In genomic region chr8:84413886-84414851, GRCm38 (mm10) we compare ENCODE assay signal across 8 mouse cellular contexts. TPM values are rescaled to one million over a fixed set of nuclear protein-coding genes. Genes with fewer than 3 reads are reported as not detected.
A peak's percentile ranks its signal among the peaks of the same experiment; 100 is the strongest.
DNase-seq lines count a peak whose midpoint lies in the region; ATAC-seq and TF ChIP-seq lines count a peak whose summit lies in the region.

No protein-coding gene starts in this region.

- peak overlapping the region; percentile 87 for H3K27ac ChIP-seq in hindbrain, postnatal 0 days
- peak overlapping the region; percentile 77 for H3K27ac ChIP-seq in midbrain, embryonic 11.5 days (ENCODE audit: low read depth, low read length)
- H3K27ac ChIP-seq in stomach, embryonic 16.5 days (ENCODE audit: low read length), result 0 out of 2 replicates have a peak overlapping the region, but pooled peaks have one; percentile 5

- no peaks in the 10 kb centered on the region for H3K27me3 ChIP-seq in hindbrain, postnatal 0 days (ENCODE audit: insufficient read depth, low read length)
- no peaks in the 10 kb centered on the region for H3K27me3 ChIP-seq in midbrain, embryonic 11.5 days (ENCODE audit: control insufficient read depth, insufficient read depth, low read length)
- peaks cover 33% of the 10 kb centered on the region for H3K27me3 ChIP-seq in stomach, embryonic 16.5 days (ENCODE audit: control insufficient read depth, insufficient read depth, low read length)

- ATAC-seq in hindbrain, postnatal 0 days, result peak; percentile 78
- peak; percentile 73 for ATAC-seq in midbrain, embryonic 11.5 days (ENCODE audit: low FRiP score)
- ATAC-seq in stomach, embryonic 16.5 days (ENCODE audit: insufficient read depth, low FRiP score), result peak; percentile 78; the same call in 1 of the 2 replicates

- H3K36me3 ChIP-seq in hindbrain, postnatal 0 days (ENCODE audit: insufficient read depth, low read length), result no peaks in the 10 kb centered on the region
- H3K36me3 ChIP-seq in midbrain, embryonic 11.5 days (ENCODE audit: control insufficient read depth, insufficient read depth, low read length), result no peaks in the 10 kb centered on the region
- no peaks in the 10 kb centered on the region for H3K36me3 ChIP-seq in stomach, embryonic 16.5 days (ENCODE audit: control insufficient read depth, insufficient read depth, low read length)

- no peak for TF ChIP-seq CTCF in hindbrain, postnatal 0 days (IDR thresholded peaks at IDR 0.05; ENCODE audit: low read depth)

- peak overlapping the region; percentile 66 for H3K4me3 ChIP-seq in hindbrain, postnatal 0 days (ENCODE audit: low read length)
- peak overlapping the region; percentile 53 for H3K4me3 ChIP-seq in midbrain, embryonic 11.5 days (ENCODE audit: low read depth, low read length)
- peak overlapping the region; percentile 59 for H3K4me3 ChIP-seq in stomach, embryonic 16.5 days (replicated peaks; ENCODE audit: low read length)

- intact Hi-C loops in left cerebral cortex, postnatal 4 days (cut with DNase I), result loop anchor here (5.0 kb wide), 1 partner anchor 42 kb away; no protein-coding TSS in a partner anchor

- peak; percentile 12 for DNase-seq in gastrocnemius, adult 18-20 months (ENCODE audit: low spot score)
- DNase-seq in gastrocnemius, adult 8-10 months (ENCODE audit: low spot score in 2 of 2), result no peak
- peak; percentile 73 to 79 for DNase-seq in cerebellum, postnatal 36 days
- DNase-seq in gastrocnemius, postnatal 10 days, result peak; percentile 38
- peak; percentile 86 for DNase-seq in hindbrain, postnatal 0 days (ENCODE audit: low spot score)
- DNase-seq in left cerebral cortex, postnatal 4 days, result peak; percentile 59
- peak; percentile 97 for DNase-seq in midbrain, embryonic 11.5 days (ENCODE audit: low spot score, missing footprints)

- H3K4me2 ChIP-seq in hindbrain, postnatal 0 days (ENCODE audit: low read depth, low read length), result peak overlapping the region; percentile 80
- H3K4me2 ChIP-seq in midbrain, embryonic 11.5 days, result peak overlapping the region; percentile 85
- H3K4me2 ChIP-seq in stomach, embryonic 16.5 days (ENCODE audit: low read depth, low read length), result peak overlapping the region; percentile 98

- H3K9ac ChIP-seq in hindbrain, postnatal 0 days (replicated peaks; ENCODE audit: low read length), result peak overlapping the region; percentile 76
- peak overlapping the region; percentile 84 for H3K9ac ChIP-seq in midbrain, embryonic 11.5 days (ENCODE audit: low read length)
- peak overlapping the region; percentile 68 for H3K9ac ChIP-seq in stomach, embryonic 16.5 days (ENCODE audit: low read length)

- H3K4me1 ChIP-seq in hindbrain, postnatal 0 days (ENCODE audit: insufficient read depth, low read length), result peaks cover 20% of the 10 kb centered on the region
- peaks cover 5% of the 10 kb centered on the region for H3K4me1 ChIP-seq in midbrain, embryonic 11.5 days (ENCODE audit: control insufficient read depth, insufficient read depth, low read length)
- H3K4me1 ChIP-seq in stomach, embryonic 16.5 days (ENCODE audit: control insufficient read depth, insufficient read depth, low read length), result peaks cover 7% of the 10 kb centered on the region

- 2% methylated on average over 68 of the region's 72 CpGs for WGBS in hindbrain, postnatal 0 days
- 2% methylated on average over 62 of the region's 72 CpGs for WGBS in midbrain, embryonic 11.5 days
- WGBS in stomach, embryonic 16.5 days, result 2% methylated on average over 72 of the region's 72 CpGs

- H3K9me3 ChIP-seq in hindbrain, postnatal 0 days (ENCODE audit: low read length), result no peaks in the 10 kb centered on the region
- no peaks in the 10 kb centered on the region for H3K9me3 ChIP-seq in midbrain, embryonic 11.5 days (ENCODE audit: control insufficient read depth, low read length)
- H3K9me3 ChIP-seq in stomach, embryonic 16.5 days (replicated peaks; ENCODE audit: control insufficient read depth, low read length), result no peaks in the 10 kb centered on the region

RNA-seq across cellular contexts. Expression of gene Cacna1a, which starts 25.9 kb away (rescaled TPM):
- total RNA-seq in gastrocnemius, adult 18-20 months (2021), result 1 to 10 TPM; 3.2 to 3.3 TPM
- total RNA-seq in gastrocnemius, adult 8-10 months (2022), result 1 to 10 TPM; 2.2 to 4.6 (median 3.1) TPM
- 1 to 10 TPM; 5.2 to 8.4 TPM for total RNA-seq in gastrocnemius, postnatal 10 days (2021)
- total RNA-seq in hindbrain, postnatal 0 days (2014; rRNA removed), result 59.5 and 70.5 TPM in 2 replicates
- polyA plus RNA-seq in hindbrain, postnatal 0 days (2015; fragmentation: Nextera tagmentation; extraction: Ambion mirVana), result 16.5 and 17.4 TPM in 2 replicates
- total RNA-seq in left cerebral cortex, postnatal 4 days (2021), result 100 to 1,000 TPM; 151 to 183 TPM
- polyA plus RNA-seq in midbrain, embryonic 11.5 days (2014; fragmentation: Nextera tagmentation; extraction: Ambion mirVana), result 6.3 TPM in 2 replicates
- 2.0 and 2.2 TPM in 2 replicates for polyA plus RNA-seq in stomach, embryonic 16.5 days (2015; fragmentation: Nextera tagmentation; extraction: Ambion mirVana)

Comparison
In these comparisons a context has a peak if more than half of its experiments do, and no peak if none do; other contexts are left out.
1. DNase-seq: peak in gastrocnemius, adult 18-20 months (single experiment), cerebellum, postnatal 36 days (2 of 2), gastrocnemius, postnatal 10 days (single experiment), hindbrain, postnatal 0 days (single experiment), left cerebral cortex, postnatal 4 days (single experiment) and midbrain, embryonic 11.5 days (single experiment); none in gastrocnemius, adult 8-10 months (0 of 2).
2. H3K27ac ChIP-seq: peak in every context shown above with its lines; median percentile 87 in hindbrain, postnatal 0 days; 77 in midbrain, embryonic 11.5 days; 5 in stomach, embryonic 16.5 days.
3. Peak in every context shown above with its lines, with median percentiles within 50 percentile points of each other: ATAC-seq, H3K4me2 ChIP-seq, H3K4me3 ChIP-seq and H3K9ac ChIP-seq.